Mouse (Mus musculus) embryonic fibroblast, embryonic 13.5 days (primary cell): ENCODE measurements at regions not wholly inside any gene's neighbourhood (a gene's known extent, or its start where the extent isn't known, plus 50 kb on each side); places are given as distances from the start of the nearest gene placed in this dataset.

Source experiments
- H3K27ac ChIP-seq: 2 replicates; pipeline ENCODE4 v1.5.1; 2012; ENCODE audit warnings: low read length, control low read depth, inconsistent platforms; ENCODE audit not compliant: insufficient read depth
- H3K4me1 ChIP-seq: 2 replicates; pipeline ENCODE4 v1.6.1; 2011; ENCODE audit warnings: low read length; ENCODE audit not compliant: control insufficient read depth, insufficient read depth
- H3K4me3 ChIP-seq: 2 replicates; pipeline ENCODE4 v1.5.1; 2011; ENCODE audit warnings: mild to moderate bottlenecking, control low read depth, low read length; ENCODE audit not compliant: insufficient read depth
- CTCF ChIP-seq: IDR thresholded peaks from 2 replicates; pipeline ENCODE4 v1.5.1; 2011; ENCODE audit warnings: mild to moderate bottlenecking, control low read depth, low read length, moderate library complexity, borderline replicate concordance; ENCODE audit not compliant: insufficient read depth
- POLR2A ChIP-seq: IDR thresholded peaks from 2 replicates; pipeline ENCODE4 v1.6.1; 2011; ENCODE audit warnings: low read depth, mild to moderate bottlenecking, control low read depth, low read length, moderate library complexity

- Histone ChIP-seq H3K27ac (no peak overlapping the region), H3K4me1 (peaks cover 13% of the 10 kb centered on the region), H3K4me3 (no peak overlapping the region)
- TF ChIP-seq POLR2A (no peak), CTCF (no peak)
These were observed 567.2 kb downstream of the Ccdc171 start for GRCm38 (mm10) chr4:84092509-84092908.

- Histone ChIP-seq H3K4me3 (no peak overlapping the region), H3K4me1 (peaks cover 11% of the 10 kb centered on the region), H3K27ac (peak overlapping the region; percentile 72)
- no peak for TF ChIP-seq CTCF
- TF ChIP-seq POLR2A = no peak
These were observed 569.9 kb downstream of the Ccdc171 start for GRCm38 (mm10) chr4:84095237-84095636.

- Histone ChIP-seq H3K4me3 (no peak overlapping the region), H3K4me1 (peaks cover 11% of the 10 kb centered on the region), H3K27ac (peak overlapping the region; percentile 72)
- TF ChIP-seq CTCF (no peak), POLR2A (no peak)
These were observed 570.7 kb downstream of the Ccdc171 start for GRCm38 (mm10) chr4:84096081-84096480.

- Histone ChIP-seq H3K27ac (no peak overlapping the region), H3K4me3 (no peak overlapping the region), H3K4me1 (peaks cover 11% of the 10 kb centered on the region)
- TF ChIP-seq CTCF = no peak
- no peak for TF ChIP-seq POLR2A
These were observed 573.7 kb downstream of the Ccdc171 start for GRCm38 (mm10) chr4:84099071-84099470.

GRCm38 (mm10) chr4:84101923-84102322 is 573.2 kb downstream of the Bnc2 start:
- no peak for TF ChIP-seq CTCF
- no peak for TF ChIP-seq POLR2A
- no peak overlapping the region for H3K4me3 ChIP-seq
- no peak overlapping the region for H3K27ac ChIP-seq
- H3K4me1 ChIP-seq = no peaks in the 10 kb centered on the region; the same call in 1 of the 2 replicates

- Histone ChIP-seq H3K27ac (no peak overlapping the region), H3K4me3 (no peak overlapping the region), H3K4me1 (no peaks in the 10 kb centered on the region; the same call in 1 of the 2 replicates)
- TF ChIP-seq POLR2A (no peak), CTCF (no peak)
These were observed 572.3 kb downstream of the Bnc2 start for GRCm38 (mm10) chr4:84102736-84103135.

- Histone ChIP-seq H3K4me3 (no peak overlapping the region), H3K27ac (no peak overlapping the region), H3K4me1 (peaks cover under 1% of the 10 kb centered on the region; the same call in 1 of the 2 replicates)
- TF ChIP-seq CTCF (no peak), POLR2A (no peak)
These were observed 566.5 kb downstream of the Bnc2 start for GRCm38 (mm10) chr4:84108592-84108991.

GRCm38 (mm10) chr4:84109771-84110503 is 565.1 kb downstream of the Bnc2 start:
- Histone ChIP-seq H3K27ac (no peak overlapping the region), H3K4me1 (peaks cover 3% of the 10 kb centered on the region; the same call in 1 of the 2 replicates), H3K4me3 (no peak overlapping the region)
- TF ChIP-seq CTCF (no peak), POLR2A (no peak)

GRCm38 (mm10) chr4:84114162-84115040 is 560.7 kb downstream of the Bnc2 start:
- H3K27ac ChIP-seq = no peak overlapping the region
- no peak overlapping the region for H3K4me3 ChIP-seq
- TF ChIP-seq CTCF (no peak), POLR2A (no peak)
- H3K4me1 ChIP-seq = peaks cover 3% of the 10 kb centered on the region; the same call in 1 of the 2 replicates
